Mouse (Mus musculus) forebrain, postnatal 0 days (tissue): ENCODE results near the gene Hmgcl. TPM values are rescaled to one million over a fixed set of nuclear protein-coding genes. Genes with fewer than 3 reads are reported as not detected.
A peak's percentile ranks its signal among the peaks of the same experiment; 100 is the strongest.
"Not testable (repeated sequence)": the region's sequence is repeated elsewhere in the genome, so short reads cannot be mapped to it uniquely, and the experiment has no call there.

ENCODE experiments used
- ATAC-seq: fragments of 200-750 bp; cut with Nextera tagmentation; 2 replicates; pipeline ENCODE4 v1.8.0; 2017; ENCODE audit warnings: mild to moderate bottlenecking, moderate library complexity
- DNase-seq: peaks from one replicate; pipeline ENCODE4 v3.0.0-alpha.2; 2015
- H3K27ac ChIP-seq: fragments of 300-500 bp; sonication (generic); 2 replicates; pipeline ENCODE4 v1.5.1; 2014; ENCODE audit warnings: low read depth, mild to moderate bottlenecking, antibody characterized with exemption, low read length, moderate library complexity, mixed read lengths
- H3K27me3 ChIP-seq: fragments of 300-500 bp; sonication (generic); 2 replicates; pipeline ENCODE4 v1.6.1; 2014; ENCODE audit warnings: mild to moderate bottlenecking, low read length, mixed read lengths; ENCODE audit not compliant: insufficient read depth
- H3K36me3 ChIP-seq: fragments of 300-500 bp; sonication (generic); 2 replicates; pipeline ENCODE4 v1.6.1; 2014; ENCODE audit warnings: mild to moderate bottlenecking, moderate library complexity; ENCODE audit not compliant: insufficient read depth
- H3K4me1 ChIP-seq: fragments of 300-500 bp; sonication (generic); 2 replicates; pipeline ENCODE4 v1.6.1; 2014; ENCODE audit warnings: antibody characterized with exemption; ENCODE audit not compliant: insufficient read depth
- H3K4me2 ChIP-seq: fragments of 300-500 bp; sonication (generic); 2 replicates; pipeline ENCODE4 v1.6.1; 2014; ENCODE audit warnings: low read depth, mild to moderate bottlenecking, moderate library complexity
- H3K4me3 ChIP-seq: fragments of 300-500 bp; sonication (generic); 2 replicates; pipeline ENCODE4 v1.5.1; 2014; ENCODE audit warnings: low read depth, low read length, mixed read lengths
- H3K9ac ChIP-seq: fragments of 300-500 bp; sonication (generic); 2 replicates; pipeline ENCODE4 v1.6.1; 2014; ENCODE audit warnings: mild to moderate bottlenecking
- H3K9me3 ChIP-seq: fragments of 300-500 bp; sonication (generic); 2 replicates; pipeline ENCODE4 v1.6.1; 2016; ENCODE audit warnings: low read length
- CTCF ChIP-seq: sonication (generic); IDR thresholded peaks from 2 replicates; pipeline ENCODE4 v1.5.1; 2016; ENCODE audit warnings: antibody characterized with exemption, control low read depth, low read depth
- WGBS: fragments of 180-500 bp; shearing (Covaris S2); extraction: QIAGEN DNeasy Blood & Tissue Kit; methylation state at CpG from one replicate; pipeline ENCODE4 v1.1.7; 2014; 5-methylcytosine and 5-hydroxymethylcytosine counted together
- polyA plus RNA-seq: library from polyadenylated mRNA; unstranded; fragments of >200 nt; fragmentation: Nextera tagmentation; extraction: Ambion mirVana; gene quantifications from 2 replicates; pipeline ENCODE4 v1.2.1, GENCODE M21; 2015
- total RNA-seq: library from RNA; depleted of rRNA; stranded (reverse); fragments of >200 nt; gene quantifications from 2 replicates; pipeline ENCODE4 v1.2.3, GENCODE M21; 2014

The Hmgcl gene
- total and polyA plus RNA-seq, 2 experiments from 2014 or later, result 42.9 to 58.3 TPM

DNA sequence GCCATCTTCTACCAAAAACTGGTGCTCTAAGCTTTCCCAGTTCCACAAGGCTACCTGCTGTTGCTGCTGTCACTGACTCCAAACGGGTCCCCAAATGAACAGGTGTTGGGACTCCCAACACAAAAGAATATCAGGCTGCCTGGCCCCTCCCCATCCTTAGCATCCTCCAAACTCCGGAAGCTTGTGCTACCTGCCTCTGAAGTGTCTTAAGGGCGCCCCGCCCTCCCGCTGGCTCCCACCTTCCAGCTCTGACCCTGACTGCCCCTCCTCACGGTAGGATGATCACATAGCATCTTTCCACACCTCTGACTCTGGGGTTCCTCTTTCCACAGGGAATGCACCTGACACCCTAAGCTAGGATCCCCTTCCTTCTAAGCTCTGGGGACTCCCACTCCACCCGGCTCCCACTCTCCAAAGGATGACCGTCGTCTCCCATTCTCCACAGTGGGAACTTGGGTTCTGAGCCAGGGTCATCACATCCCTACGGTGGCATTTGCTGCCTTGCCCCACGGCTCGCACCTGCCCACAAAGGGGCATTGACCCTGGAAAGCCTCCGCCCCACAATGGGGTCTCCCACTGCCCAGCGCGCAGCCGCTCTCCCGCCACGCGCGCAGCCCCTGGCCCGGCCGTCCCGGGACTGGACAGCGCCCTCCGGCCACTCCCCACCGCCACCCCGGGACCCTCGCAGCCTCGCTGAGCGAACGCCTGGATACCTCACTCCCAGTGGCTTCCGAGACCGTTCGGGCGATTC, 25.7 kb downstream of the Hmgcl start:
- Histone ChIP-seq H3K4me1 (peaks cover 9% of the 10 kb centered on the region; the same call in 1 of the 2 replicates), H3K9ac (peak overlapping the region; percentile 94), H3K36me3 (peaks cover 58% of the 10 kb centered on the region), H3K4me3 (peak overlapping the region; percentile 88), H3K27ac (peak overlapping the region; percentile 74), H3K9me3 (no peaks in the 10 kb centered on the region), H3K4me2 (peak overlapping the region; percentile 90), H3K27me3 (no peaks in the 10 kb centered on the region)
- no peak for DNase-seq
- WGBS, result under 1% methylated on average over 34 of the region's 35 CpGs
- ATAC-seq, result peak; percentile 40
- no peak for TF ChIP-seq CTCF

DNA sequence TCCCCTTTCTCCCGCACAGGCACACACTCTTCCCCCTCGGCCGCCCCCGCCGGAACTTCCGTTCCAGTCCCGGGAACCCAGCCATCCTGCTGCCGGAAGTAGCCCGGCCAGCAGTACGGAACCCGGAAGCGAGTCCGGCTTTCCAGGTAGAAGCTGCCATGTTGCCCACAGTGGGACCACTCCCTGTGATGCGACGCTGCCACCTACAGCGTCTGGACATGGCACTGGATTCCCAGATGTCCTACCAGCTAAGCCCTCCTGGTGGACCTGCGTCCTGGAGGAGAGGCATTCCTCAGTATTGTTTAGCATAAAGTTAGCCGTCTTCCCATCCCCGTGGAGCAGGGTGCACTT, 26.3 kb downstream of the Hmgcl start, which contains the start of gene Lypla2:
Gene Lypla2, minus strand, starts transcription at position 71 of the 351 bp plus-strand sequence.
- peak within 1 kb of the TSS; percentile 74 for H3K27ac ChIP-seq
- peak within 1 kb of the TSS; percentile 88 for H3K4me3 ChIP-seq
- peak; percentile 18; the same call in 1 of the 2 replicates for TF ChIP-seq CTCF
- under 1% methylated on average over 19 of the region's 19 CpGs for WGBS
- ATAC-seq (peak; percentile 92), DNase-seq (peak; percentile 91)
- H3K27me3 ChIP-seq, result no peaks in the 10 kb centered on the region
- peaks cover 9% of the 10 kb centered on the region; the same call in 1 of the 2 replicates for H3K4me1 ChIP-seq
- H3K9me3 ChIP-seq, result no peaks in the 10 kb centered on the region
- H3K4me2 ChIP-seq, result peak within 1 kb of the TSS; percentile 90
- peaks cover 56% of the 10 kb centered on the region for H3K36me3 ChIP-seq
- H3K9ac ChIP-seq, result peak within 1 kb of the TSS; percentile 94

DNA sequence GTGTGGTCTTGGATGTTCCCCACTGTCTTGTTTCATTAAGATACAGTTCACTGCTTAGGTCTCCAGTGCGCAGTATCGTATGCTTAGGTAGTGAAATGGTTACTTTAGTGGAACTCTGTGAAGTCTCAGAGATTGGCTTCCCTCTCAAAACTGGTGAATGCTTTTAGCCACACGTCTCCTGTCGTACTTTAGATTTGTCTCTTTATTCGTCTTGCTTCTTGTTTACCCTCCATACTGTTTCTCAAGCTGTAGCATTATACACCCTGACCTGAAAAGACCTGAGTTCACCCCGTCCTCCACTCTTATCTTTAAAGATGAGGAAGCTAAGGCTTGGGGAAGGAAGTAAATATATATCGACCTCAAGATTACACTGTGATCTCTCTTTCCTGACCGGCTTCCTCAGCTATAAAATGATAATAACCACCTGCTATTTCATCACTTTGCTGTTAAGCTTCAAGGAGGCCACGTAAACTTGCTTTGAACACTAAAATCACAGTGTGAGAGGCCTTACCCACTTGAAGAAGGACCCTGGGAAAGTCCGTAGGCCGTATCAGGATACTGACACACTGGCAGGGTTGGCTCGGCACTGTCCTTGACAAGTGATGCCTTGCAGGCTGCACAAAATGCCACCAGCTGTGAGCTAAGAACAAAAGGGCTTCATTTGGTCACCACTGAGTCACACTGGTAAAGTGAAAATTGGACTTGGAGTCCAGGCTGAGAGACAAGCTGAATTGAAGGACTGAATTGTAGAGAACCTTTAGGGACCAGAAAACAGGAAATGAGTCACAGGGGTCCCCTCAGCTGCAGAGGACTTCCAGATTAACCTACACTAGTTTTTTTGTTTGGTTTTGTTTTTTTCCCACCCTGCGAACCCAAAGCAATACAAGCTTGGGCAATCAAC, 26.9 kb downstream of the Hmgcl start:
- H3K4me1 ChIP-seq, result peaks cover 9% of the 10 kb centered on the region; the same call in 1 of the 2 replicates
- ATAC-seq, result peak; percentile 11; the same call in 1 of the 2 replicates
- DNase-seq, result no peak
- 74% methylated on average over 13 of the region's 13 CpGs for WGBS
- no peaks in the 10 kb centered on the region for H3K9me3 ChIP-seq
- H3K27ac ChIP-seq, result peak overlapping the region; percentile 57; the same call in 1 of the 2 replicates
- no peak for TF ChIP-seq CTCF
- H3K36me3 ChIP-seq, result peaks cover 50% of the 10 kb centered on the region
- peak overlapping the region; percentile 88 for H3K4me3 ChIP-seq
- peak overlapping the region; percentile 90 for H3K4me2 ChIP-seq
- no peaks in the 10 kb centered on the region for H3K27me3 ChIP-seq
- H3K9ac ChIP-seq, result peak overlapping the region; percentile 94

DNA sequence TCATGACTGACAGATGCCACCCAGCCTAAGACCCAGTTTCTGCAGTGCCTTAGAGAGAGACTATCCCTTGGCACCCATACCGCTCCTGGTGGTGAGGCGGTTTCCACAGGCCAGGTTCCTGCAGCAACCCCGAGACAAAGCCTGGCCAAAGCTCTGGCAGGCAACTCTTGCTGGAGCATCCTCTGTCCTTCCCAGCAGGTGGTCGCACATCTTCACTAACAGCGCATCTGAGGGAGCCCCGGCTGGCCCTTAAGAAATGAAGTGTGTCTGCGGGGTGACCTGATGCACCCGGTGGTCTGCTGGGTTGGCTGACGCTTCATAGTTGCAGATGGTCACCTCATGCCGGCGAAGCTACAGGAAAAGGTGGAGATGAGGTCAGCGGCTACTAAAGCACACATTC, 29.9 kb downstream of the Hmgcl start:
- H3K36me3 ChIP-seq, result peaks cover 31% of the 10 kb centered on the region
- no peaks in the 10 kb centered on the region for H3K9me3 ChIP-seq
- WGBS, result 91% methylated on average over 12 of the region's 12 CpGs
- no peak overlapping the region for H3K27ac ChIP-seq
- ATAC-seq, result no peak
- no peak overlapping the region for H3K4me2 ChIP-seq
- H3K9ac ChIP-seq, result no peak overlapping the region
- H3K27me3 ChIP-seq, result no peaks in the 10 kb centered on the region
- no peak overlapping the region for H3K4me3 ChIP-seq
- TF ChIP-seq CTCF, result no peak
- peaks cover 4% of the 10 kb centered on the region; the same call in 1 of the 2 replicates for H3K4me1 ChIP-seq
- no peak for DNase-seq

DNA sequence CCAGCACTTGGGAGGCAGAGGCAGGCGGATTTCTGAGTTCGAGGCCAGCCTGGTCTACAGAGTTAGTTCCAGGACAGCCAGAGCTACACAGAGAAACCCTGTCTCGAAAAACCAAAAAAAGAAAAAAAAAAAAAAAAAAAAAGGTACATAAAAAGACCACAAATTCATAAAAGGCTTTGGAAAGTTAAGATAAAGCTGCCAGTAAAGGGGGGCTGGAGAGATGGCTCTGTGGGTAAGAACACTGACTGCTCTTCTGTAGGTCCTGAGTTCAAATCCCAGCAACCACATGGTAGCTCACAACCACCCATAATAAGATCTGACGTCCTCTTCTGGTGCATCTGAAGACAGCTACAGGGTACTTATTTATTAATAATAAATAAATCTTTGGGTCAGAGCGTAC, 34.0 kb downstream of the Hmgcl start:
- WGBS, result over 99% methylated on average over 5 of the region's 5 CpGs
- not testable (repeated sequence) for H3K4me2 ChIP-seq, H3K4me3 ChIP-seq, H3K27me3 ChIP-seq, H3K4me1 ChIP-seq, DNase-seq, H3K27ac ChIP-seq, H3K9me3 ChIP-seq, H3K9ac ChIP-seq, ATAC-seq
- peaks cover 32% of the 10 kb centered on the region for H3K36me3 ChIP-seq

DNA sequence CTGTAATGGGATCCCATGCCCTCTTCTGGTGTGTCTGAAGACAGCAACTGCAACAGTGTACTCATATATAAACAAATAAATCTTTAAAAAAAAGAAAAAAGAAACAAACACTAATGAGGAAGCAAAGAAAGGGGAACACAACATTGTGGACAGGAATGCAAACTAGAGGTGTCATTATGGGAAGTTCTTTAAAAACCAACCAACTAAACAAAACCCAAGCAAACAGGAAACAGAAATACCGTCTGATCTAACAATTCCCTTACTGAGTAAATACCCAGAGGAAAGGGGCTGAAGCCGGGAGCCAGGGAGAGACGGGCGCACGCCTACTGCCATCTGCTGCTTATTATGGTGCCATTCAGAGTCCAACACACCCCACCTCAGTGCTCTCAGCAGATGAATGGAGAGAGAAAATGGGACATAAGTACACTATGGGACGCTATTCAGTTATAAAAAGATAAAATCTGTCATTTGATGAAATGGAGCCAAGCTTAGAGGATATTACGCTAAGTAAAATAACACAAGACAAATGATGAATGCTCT, 35.3 kb downstream of the Hmgcl start:
- TF ChIP-seq CTCF, result no peak
- no peak overlapping the region for H3K27ac ChIP-seq
- H3K9me3 ChIP-seq, result no peaks in the 10 kb centered on the region
- H3K9ac ChIP-seq, result no peak overlapping the region
- no peak overlapping the region for H3K4me2 ChIP-seq
- H3K4me3 ChIP-seq, result no peak overlapping the region
- peaks cover 21% of the 10 kb centered on the region for H3K36me3 ChIP-seq
- 50% methylated on average over 7 of the region's 7 CpGs for WGBS
- ATAC-seq (peak; percentile 65), DNase-seq (peak; percentile 20)
- peaks cover 8% of the 10 kb centered on the region; the same call in 1 of the 2 replicates for H3K4me1 ChIP-seq
- no peaks in the 10 kb centered on the region for H3K27me3 ChIP-seq
